Mouse (Mus musculus): ENCODE measurements at regions not wholly inside any gene's neighbourhood (a gene's known extent, or its start where the extent isn't known, plus 50 kb on each side); places are given as distances from the start of the nearest gene placed in this dataset.

DNA sequence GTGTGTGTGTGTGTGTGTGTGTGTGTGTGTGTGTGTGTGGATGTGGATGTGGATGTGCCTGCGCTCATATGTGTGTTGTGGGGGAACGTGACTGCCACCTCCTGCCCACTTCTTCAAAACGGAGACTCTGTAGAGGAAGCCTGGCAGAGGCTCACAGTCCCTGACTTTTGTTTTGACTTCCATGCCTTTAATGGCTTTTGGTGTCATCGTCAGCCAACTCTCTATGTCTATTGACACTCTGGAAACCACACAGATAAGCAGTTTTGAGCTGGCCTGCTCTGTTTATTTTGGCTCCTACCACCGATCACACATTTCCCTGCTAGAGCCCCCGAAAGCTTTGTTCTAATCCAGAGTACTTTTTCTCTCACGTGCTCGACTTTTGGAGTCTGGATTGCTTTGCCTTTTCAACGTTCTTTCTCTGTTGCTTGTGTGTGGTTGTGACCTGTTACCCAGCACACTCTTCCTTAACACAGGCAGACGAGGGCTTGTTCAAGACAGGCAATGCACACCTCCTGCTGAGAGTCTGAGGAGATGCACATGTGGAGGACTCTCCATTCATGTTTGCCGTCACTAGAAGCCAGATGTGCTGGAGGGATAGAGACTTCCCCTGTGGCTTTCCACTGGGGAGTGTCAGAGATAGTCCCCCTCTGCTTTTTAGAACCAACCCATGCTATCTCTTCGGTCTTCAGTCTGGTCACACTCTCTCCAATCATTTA, 78.6 kb upstream of the S1pr1 start:
- Histone ChIP-seq H3K9ac (no peak overlapping the region), H3K4me3 (no peak overlapping the region), H3K27me3 (no peaks in the 10 kb centered on the region), H3K4me1 (no peaks in the 10 kb centered on the region), H3K27ac (no peak overlapping the region), H3K36me3 (no peaks in the 10 kb centered on the region), H3K9me3 (replicated peaks) (no peaks in the 10 kb centered on the region), H3K4me2 (replicated peaks) (no peak overlapping the region)
- no peak for ATAC-seq (ENCODE audit: low FRiP score)
- WGBS = 55% methylated on average over 12 of the region's 12 CpGs

DNA sequence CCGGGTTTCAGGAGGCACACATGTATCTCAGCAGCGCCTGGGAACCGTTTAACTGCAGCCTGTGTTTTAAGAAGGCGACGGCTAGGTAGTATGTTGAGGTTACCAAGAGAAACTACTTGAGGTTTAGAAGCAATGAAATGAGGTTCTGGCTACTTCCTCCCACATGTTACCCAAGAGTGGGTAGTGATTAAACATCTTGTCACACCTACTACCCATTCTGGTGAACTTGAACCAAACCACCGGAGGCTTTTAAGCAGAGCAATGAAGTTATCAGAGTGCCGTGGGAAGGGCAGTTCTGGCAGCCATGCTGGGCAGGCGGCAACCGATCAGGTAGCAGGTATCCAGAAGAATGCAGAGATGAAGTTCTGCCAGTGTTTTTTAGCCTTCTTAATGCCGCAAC, 84.5 kb upstream of the S1pr1 start:
- Histone ChIP-seq H3K27ac (no peak overlapping the region), H3K9me3 (replicated peaks) (no peaks in the 10 kb centered on the region), H3K4me2 (replicated peaks) (no peak overlapping the region), H3K36me3 (no peaks in the 10 kb centered on the region), H3K4me3 (no peak overlapping the region), H3K27me3 (no peaks in the 10 kb centered on the region), H3K4me1 (no peaks in the 10 kb centered on the region), H3K9ac (no peak overlapping the region)
- no peak for ATAC-seq (ENCODE audit: low FRiP score)
- 93% methylated on average over 10 of the region's 10 CpGs for WGBS

DNA sequence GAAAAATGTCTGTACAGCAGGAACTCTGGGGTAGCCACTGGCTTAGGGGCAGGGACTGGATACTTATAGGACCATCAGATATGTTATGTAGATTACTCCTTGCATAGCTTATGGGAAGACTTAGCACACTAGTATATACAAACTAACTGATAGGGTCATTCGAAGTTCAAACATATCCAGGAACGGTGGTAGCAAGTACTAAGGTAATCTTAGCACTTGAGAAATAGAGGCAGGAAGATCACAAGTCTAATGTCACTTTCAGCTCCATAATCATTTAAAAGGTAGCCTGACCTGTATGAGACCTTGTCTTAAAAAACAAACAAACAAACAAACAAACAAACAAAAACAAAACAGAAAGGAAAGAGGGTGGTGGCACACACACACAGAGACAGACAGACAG, 85.1 kb upstream of the S1pr1 start:
- H3K4me1 ChIP-seq = no peaks in the 10 kb centered on the region
- 89% methylated on average over 2 of the region's 2 CpGs for WGBS
- H3K27ac ChIP-seq = no peak overlapping the region
- no peaks in the 10 kb centered on the region for H3K27me3 ChIP-seq
- ATAC-seq (ENCODE audit: low FRiP score) = no peak
- H3K9me3 ChIP-seq (replicated peaks) = no peaks in the 10 kb centered on the region
- H3K4me3 ChIP-seq = no peak overlapping the region
- H3K36me3 ChIP-seq = no peaks in the 10 kb centered on the region
- no peak overlapping the region for H3K9ac ChIP-seq
- H3K4me2 ChIP-seq (replicated peaks) = no peak overlapping the region

DNA sequence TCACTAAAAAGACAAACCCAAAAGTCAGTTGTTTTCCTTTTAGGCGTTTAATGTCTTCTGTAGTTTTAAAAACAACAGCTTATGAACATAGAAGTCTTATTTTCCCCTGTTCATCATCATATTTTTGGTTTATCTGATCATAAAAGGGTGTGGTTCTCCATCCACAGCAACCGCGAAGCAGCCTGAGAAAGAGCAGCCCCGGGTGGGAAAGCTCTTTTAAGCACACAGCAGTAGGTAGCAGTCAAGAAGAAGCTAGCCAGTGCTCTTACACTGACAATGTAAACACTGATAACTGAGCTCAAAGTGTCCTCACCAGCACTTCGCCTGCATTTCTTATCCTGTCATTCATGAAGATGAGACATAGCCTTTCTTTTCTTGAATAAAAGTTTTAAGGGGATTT, 86.0 kb upstream of the S1pr1 start:
- Histone ChIP-seq H3K4me2 (replicated peaks) (no peak overlapping the region), H3K9ac (no peak overlapping the region), H3K27ac (no peak overlapping the region), H3K4me3 (no peak overlapping the region), H3K36me3 (no peaks in the 10 kb centered on the region), H3K27me3 (no peaks in the 10 kb centered on the region), H3K4me1 (no peaks in the 10 kb centered on the region), H3K9me3 (replicated peaks) (no peaks in the 10 kb centered on the region)
- 45% methylated on average over 5 of the region's 5 CpGs for WGBS
- no peak for ATAC-seq (ENCODE audit: low FRiP score)

DNA sequence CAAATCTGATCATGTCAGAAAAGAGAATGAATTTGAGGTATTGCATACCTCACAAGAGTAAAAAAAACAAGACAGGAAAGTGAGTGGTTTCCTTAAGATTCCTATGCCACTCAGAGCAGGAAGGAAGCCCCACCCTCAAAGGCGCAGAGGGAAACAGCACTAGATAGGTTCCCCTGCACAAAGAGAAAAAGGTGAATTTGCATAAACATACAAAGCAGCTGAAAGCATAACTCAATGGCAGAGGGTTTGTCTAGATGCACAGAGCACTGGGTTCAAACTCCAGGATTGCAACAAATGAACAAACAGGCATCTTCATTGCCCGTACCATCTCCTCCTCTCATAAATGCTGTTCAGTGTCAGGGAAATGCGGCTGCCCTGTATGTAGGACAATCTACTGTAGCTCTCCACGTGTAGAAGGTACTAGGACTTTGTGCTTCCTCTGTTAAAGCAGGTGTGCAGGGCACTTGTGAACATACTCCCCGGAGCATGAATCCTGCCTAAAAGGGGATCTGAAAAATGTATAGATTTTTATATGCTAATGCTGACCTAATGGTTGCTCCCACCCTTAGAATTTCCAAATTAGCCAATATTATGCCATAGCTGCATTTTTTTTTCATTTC, 85.9 kb upstream of the Dph5 start:
- Histone ChIP-seq H3K9ac (no peak overlapping the region), H3K4me2 (replicated peaks) (no peak overlapping the region), H3K27me3 (no peaks in the 10 kb centered on the region), H3K4me1 (no peaks in the 10 kb centered on the region), H3K4me3 (no peak overlapping the region), H3K9me3 (replicated peaks) (no peaks in the 10 kb centered on the region), H3K36me3 (no peaks in the 10 kb centered on the region), H3K27ac (no peak overlapping the region)
- 83% methylated on average over 5 of the region's 5 CpGs for WGBS
- no peak for ATAC-seq (ENCODE audit: low FRiP score)

DNA sequence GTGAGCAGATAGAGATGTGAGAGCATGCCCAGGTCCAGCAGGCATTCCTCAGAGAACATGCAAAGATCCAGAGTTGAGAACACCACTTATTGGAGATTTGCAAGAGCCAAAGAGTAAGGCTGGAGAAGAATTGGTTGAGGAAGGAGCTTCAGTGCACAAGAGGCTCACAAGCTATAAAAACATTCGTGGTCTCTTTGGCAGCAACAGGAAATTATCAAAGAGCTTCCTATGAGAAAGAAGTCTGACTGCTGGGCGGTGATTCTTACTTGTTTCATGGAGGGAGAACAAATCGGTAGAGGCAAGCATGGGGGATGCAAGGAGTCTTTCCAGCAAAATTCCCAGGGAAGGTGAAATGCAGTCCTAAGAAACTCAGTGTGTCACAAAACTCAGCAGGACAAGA, 83.0 kb upstream of the Dph5 start:
- no peaks in the 10 kb centered on the region for H3K36me3 ChIP-seq
- no peak overlapping the region for H3K4me3 ChIP-seq
- ATAC-seq (ENCODE audit: low FRiP score) = no peak
- no peak overlapping the region for H3K9ac ChIP-seq
- H3K27me3 ChIP-seq = no peaks in the 10 kb centered on the region
- no peak overlapping the region for H3K4me2 ChIP-seq (replicated peaks)
- no peaks in the 10 kb centered on the region for H3K4me1 ChIP-seq
- H3K9me3 ChIP-seq (replicated peaks) = no peaks in the 10 kb centered on the region
- H3K27ac ChIP-seq = no peak overlapping the region
- WGBS = 68% methylated on average over 3 of the region's 3 CpGs

DNA sequence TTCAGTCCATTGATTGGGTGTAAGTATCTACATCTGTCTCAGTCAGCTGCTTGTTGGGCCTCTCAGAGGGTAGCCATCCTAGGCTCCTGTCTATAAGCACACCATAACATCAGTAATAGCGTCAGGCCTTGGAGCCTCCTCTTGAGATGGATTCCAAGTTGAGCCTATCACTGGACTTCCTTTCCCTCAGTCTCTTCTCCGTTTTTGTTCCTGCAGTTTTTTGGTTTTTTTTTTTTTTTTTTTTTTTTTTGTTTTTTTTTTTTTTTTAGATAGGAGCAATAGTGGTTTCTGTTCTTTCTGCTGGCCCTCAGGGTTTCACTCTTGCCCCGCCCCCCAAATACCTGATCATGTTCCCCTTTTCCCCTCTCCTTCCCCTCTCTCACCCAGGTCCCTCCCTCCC, 80.6 kb upstream of the Dph5 start:
- Histone ChIP-seq H3K4me1 (no peaks in the 10 kb centered on the region), H3K9ac (no peak overlapping the region), H3K4me3 (no peak overlapping the region), H3K27me3 (no peaks in the 10 kb centered on the region), H3K9me3 (replicated peaks) (no peaks in the 10 kb centered on the region), H3K4me2 (replicated peaks) (no peak overlapping the region), H3K27ac (no peak overlapping the region), H3K36me3 (no peaks in the 10 kb centered on the region)
- 85% methylated on average over 3 of the region's 3 CpGs for WGBS
- no peak for ATAC-seq (ENCODE audit: low FRiP score)

DNA sequence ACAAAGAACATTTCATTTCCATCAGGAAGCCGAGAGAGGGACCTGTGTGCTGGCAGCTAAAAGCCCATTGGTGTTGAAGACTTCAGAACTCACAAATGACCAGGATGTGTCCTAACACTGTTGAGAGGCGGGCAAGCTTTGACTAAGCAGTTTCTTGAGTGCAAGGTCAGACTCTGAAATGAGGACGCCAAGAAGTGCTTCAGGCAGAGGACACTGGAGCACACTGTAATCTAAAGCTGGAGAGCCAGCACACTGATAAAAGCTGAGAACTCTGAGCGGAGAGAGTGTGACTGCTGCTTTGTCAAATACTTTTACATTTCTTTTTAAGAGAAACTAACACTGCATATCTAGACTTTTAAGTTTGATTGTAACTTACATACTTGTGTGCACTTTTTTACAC, 72.5 kb upstream of the Dph5 start:
- H3K36me3 ChIP-seq = no peaks in the 10 kb centered on the region
- no peak for ATAC-seq (ENCODE audit: low FRiP score)
- no peak overlapping the region for H3K9ac ChIP-seq
- no peaks in the 10 kb centered on the region for H3K9me3 ChIP-seq (replicated peaks)
- H3K4me3 ChIP-seq = no peak overlapping the region
- 76% methylated on average over 4 of the region's 4 CpGs for WGBS
- H3K4me2 ChIP-seq (replicated peaks) = no peak overlapping the region
- no peaks in the 10 kb centered on the region for H3K4me1 ChIP-seq
- H3K27me3 ChIP-seq = no peaks in the 10 kb centered on the region
- no peak overlapping the region for H3K27ac ChIP-seq

DNA sequence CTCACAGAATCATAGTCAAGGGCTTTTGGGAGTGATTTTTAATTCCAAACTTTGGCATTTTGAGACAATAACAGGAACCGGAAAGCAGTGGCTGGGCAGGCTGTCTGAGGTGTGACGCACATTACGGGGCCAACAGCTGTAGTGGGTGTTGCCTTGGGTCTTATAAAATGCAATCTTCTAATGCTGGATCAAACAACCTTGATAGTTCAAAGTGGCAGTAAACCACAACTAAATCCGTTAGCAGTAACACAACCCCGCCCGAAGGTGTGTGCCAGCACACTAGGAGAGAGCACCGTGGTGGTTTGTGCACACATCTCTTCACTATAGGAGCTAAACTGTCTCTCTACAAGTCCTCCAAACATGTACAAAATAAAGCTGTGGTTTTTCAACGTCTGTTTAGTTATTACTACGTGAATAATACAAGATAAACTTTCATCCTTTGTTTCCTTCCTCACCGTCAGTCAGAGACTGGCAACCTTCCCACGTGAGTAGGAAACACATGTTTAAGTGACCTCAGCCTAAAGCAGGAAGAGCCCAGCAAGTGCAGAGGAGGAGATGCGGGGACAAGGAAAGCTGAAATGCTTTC, 72.0 kb upstream of the Dph5 start:
- no peaks in the 10 kb centered on the region for H3K9me3 ChIP-seq (replicated peaks)
- H3K36me3 ChIP-seq = no peaks in the 10 kb centered on the region
- no peak overlapping the region for H3K4me3 ChIP-seq
- 79% methylated on average over 12 of the region's 12 CpGs for WGBS
- no peak overlapping the region for H3K4me2 ChIP-seq (replicated peaks)
- H3K4me1 ChIP-seq = no peaks in the 10 kb centered on the region
- no peak overlapping the region for H3K9ac ChIP-seq
- H3K27ac ChIP-seq = no peak overlapping the region
- ATAC-seq (ENCODE audit: low FRiP score) = no peak
- H3K27me3 ChIP-seq = no peaks in the 10 kb centered on the region

DNA sequence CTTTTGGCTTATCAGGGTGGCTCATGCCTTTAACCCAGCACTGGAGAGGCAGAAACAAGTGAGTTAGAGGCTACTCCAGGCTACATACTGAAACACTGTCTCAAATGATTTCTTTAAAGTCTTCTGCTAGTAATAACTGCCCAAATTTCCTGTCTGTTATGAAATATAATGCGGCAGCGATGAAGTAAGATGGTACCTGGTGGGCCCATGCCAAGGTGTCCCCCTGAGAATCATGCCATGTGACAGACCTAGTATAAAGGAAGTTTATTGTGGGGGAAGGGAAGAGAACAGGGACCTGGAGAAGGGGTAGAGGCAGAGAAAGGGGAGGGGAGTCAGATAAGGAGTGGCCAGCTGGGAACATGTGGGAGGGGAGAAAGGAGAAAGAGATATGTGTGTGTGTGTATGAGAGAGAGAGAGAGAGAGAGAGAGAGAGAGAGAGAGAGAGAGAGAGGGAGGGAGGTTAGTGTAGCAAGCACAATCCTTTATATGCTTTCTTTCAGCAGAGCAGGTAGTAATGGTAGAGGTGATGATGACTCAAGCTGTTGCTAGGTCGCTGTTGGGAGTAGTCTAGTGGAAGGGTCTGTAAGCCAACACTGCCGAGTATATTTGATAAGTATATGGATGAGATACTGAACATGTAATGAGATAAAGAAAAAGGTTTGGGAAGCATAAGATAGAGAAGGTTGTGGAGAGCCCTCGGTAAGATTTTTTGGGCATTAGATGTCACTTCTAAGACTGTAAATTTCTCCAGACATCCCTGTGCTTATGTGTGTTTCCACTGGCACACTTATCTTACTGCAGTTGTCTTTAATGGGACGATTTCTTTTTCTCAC, 71.1 kb upstream of the Dph5 start:
- Histone ChIP-seq H3K4me1 (no peaks in the 10 kb centered on the region), H3K9ac (no peak overlapping the region), H3K27me3 (no peaks in the 10 kb centered on the region), H3K27ac (no peak overlapping the region), H3K4me3 (no peak overlapping the region), H3K36me3 (no peaks in the 10 kb centered on the region), H3K9me3 (replicated peaks) (no peaks in the 10 kb centered on the region), H3K4me2 (replicated peaks) (no peak overlapping the region)
- WGBS = 95% methylated on average over 6 of the region's 6 CpGs
- no peak for ATAC-seq (ENCODE audit: low FRiP score)

DNA sequence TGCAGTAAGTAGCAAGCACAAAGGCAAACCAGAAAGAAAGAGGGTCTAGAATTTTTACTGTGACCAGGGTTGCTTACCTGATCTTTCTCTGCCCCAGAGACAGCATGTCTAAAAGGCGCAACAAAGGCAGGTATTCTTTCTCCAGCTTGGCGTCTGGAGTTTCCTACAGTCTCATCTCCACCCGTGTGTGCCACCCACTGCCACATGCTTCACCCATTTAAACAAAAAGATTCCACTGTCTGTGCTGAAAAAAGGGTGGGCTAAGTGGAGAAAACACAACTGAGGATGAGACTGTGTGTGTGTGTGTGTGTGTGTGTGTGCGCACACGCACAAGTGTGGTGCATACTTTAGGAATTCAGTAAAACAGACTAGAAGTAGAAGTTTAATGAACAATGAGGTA, 69.9 kb upstream of the Dph5 start:
- H3K27ac ChIP-seq = no peak overlapping the region
- H3K9ac ChIP-seq = no peak overlapping the region
- no peak for ATAC-seq (ENCODE audit: low FRiP score)
- no peaks in the 10 kb centered on the region for H3K27me3 ChIP-seq
- no peaks in the 10 kb centered on the region for H3K36me3 ChIP-seq
- WGBS = 86% methylated on average over 5 of the region's 5 CpGs
- H3K4me3 ChIP-seq = no peak overlapping the region
- no peaks in the 10 kb centered on the region for H3K9me3 ChIP-seq (replicated peaks)
- H3K4me1 ChIP-seq = no peaks in the 10 kb centered on the region
- H3K4me2 ChIP-seq (replicated peaks) = no peak overlapping the region

DNA sequence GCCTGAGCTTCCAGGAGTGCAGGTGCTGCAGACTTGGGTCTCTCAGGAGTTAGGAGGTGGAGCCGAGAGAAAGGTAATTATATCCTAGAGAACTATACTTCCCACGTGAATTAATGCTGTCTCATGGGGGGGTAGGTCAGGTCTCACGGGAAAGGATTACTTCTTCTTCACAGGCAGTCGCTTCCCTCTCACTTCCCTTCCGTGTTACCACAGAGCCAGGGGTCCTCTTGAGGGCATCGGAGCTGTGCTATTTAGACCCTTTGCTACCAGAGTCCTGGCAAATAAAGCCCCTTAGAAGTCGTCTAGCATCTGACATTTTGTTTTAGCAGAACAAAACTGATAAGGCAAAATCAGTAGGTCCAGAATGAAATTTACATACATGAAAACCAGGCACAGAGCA, 68.9 kb upstream of the Dph5 start:
- Histone ChIP-seq H3K36me3 (no peaks in the 10 kb centered on the region), H3K4me3 (no peak overlapping the region), H3K4me2 (replicated peaks) (no peak overlapping the region), H3K27me3 (no peaks in the 10 kb centered on the region), H3K9ac (no peak overlapping the region), H3K27ac (no peak overlapping the region), H3K4me1 (no peaks in the 10 kb centered on the region), H3K9me3 (replicated peaks) (no peaks in the 10 kb centered on the region)
- WGBS = 70% methylated on average over 7 of the region's 7 CpGs
- no peak for ATAC-seq (ENCODE audit: low FRiP score)

All from hindbrain, embryonic 12.5 days (tissue).